Mouse (Mus musculus): ENCODE measurements around the gene Pnrc1.

Gene Pnrc1

GRCm38 (mm10) chr4:33290002-33290401 lies at the start of gene Pnrc1:
Gene Pnrc1, minus strand, starts transcription at chr4:33290163.
- TF ChIP-seq GATA4 (IDR thresholded peaks at IDR 0.05; ENCODE audit: insufficient replicate concordance, low read length), result no peak

GRCm38 (mm10) chr4:33337999-33338398 lies 48.0 kb upstream of the Pnrc1 start:
- no peak for TF ChIP-seq GATA4 (IDR thresholded peaks at IDR 0.05; ENCODE audit: insufficient replicate concordance, low read length)

GRCm38 (mm10) chr4:33332956-33333455 lies 43.0 kb upstream of the Pnrc1 start:
- TF ChIP-seq GATA4 (IDR thresholded peaks at IDR 0.05; ENCODE audit: insufficient replicate concordance, low read length), result no peak

GRCm38 (mm10) chr4:33331147-33331546 lies 41.2 kb upstream of the Pnrc1 start:
- TF ChIP-seq GATA4 (IDR thresholded peaks at IDR 0.05; ENCODE audit: insufficient replicate concordance, low read length), result no peak

- no peak for TF ChIP-seq GATA4 (IDR thresholded peaks at IDR 0.05; ENCODE audit: insufficient replicate concordance, low read length)
These were observed 25.9 kb upstream of the Pnrc1 start for GRCm38 (mm10) chr4:33315840-33316239.

GRCm38 (mm10) chr4:33310840-33311437 lies 21.0 kb upstream of the Pnrc1 start:
- TF ChIP-seq GATA4 (IDR thresholded peaks at IDR 0.05; ENCODE audit: insufficient replicate concordance, low read length), result no peak

- peak; percentile 44; the same call in 1 of the 2 replicates for TF ChIP-seq GATA4 (IDR thresholded peaks at IDR 0.05; ENCODE audit: insufficient replicate concordance, low read length)
These were observed 20.1 kb upstream of the Pnrc1 start, which contains the start of gene Rngtt for GRCm38 (mm10) chr4:33309764-33310757. Gene Rngtt, plus strand, starts transcription at chr4:33310311.

- TF ChIP-seq GATA4 (IDR thresholded peaks at IDR 0.05; ENCODE audit: insufficient replicate concordance, low read length), result no peak
These were observed 17.2 kb upstream of the Pnrc1 start for GRCm38 (mm10) chr4:33307146-33307545.

GRCm38 (mm10) chr4:33303057-33303456 lies 13.1 kb upstream of the Pnrc1 start:
- TF ChIP-seq GATA4 (IDR thresholded peaks at IDR 0.05; ENCODE audit: insufficient replicate concordance, low read length), result no peak

GRCm38 (mm10) chr4:33292409-33293370 lies 2.7 kb upstream of the Pnrc1 start:
- no peak for TF ChIP-seq GATA4 (IDR thresholded peaks at IDR 0.05; ENCODE audit: insufficient replicate concordance, low read length)

- no peak for TF ChIP-seq GATA4 (IDR thresholded peaks at IDR 0.05; ENCODE audit: insufficient replicate concordance, low read length)
These were observed 915 bp upstream of the Pnrc1 start for GRCm38 (mm10) chr4:33290878-33291277.

GRCm38 (mm10) chr4:33289106-33289650 lies 785 bp downstream of the Pnrc1 start:
- TF ChIP-seq GATA4 (IDR thresholded peaks at IDR 0.05; ENCODE audit: insufficient replicate concordance, low read length), result no peak

- TF ChIP-seq GATA4 (IDR thresholded peaks at IDR 0.05; ENCODE audit: insufficient replicate concordance, low read length), result no peak
These were observed 4.5 kb downstream of the Pnrc1 start for GRCm38 (mm10) chr4:33285448-33285847.

GRCm38 (mm10) chr4:33284083-33284880 lies 5.7 kb downstream of the Pnrc1 start:
- peak; percentile 53; the same call in 1 of the 2 replicates for TF ChIP-seq GATA4 (IDR thresholded peaks at IDR 0.05; ENCODE audit: insufficient replicate concordance, low read length)
